Comparison of ENCODE assay signal across 13 mouse cellular contexts in the genomic region with DNA sequence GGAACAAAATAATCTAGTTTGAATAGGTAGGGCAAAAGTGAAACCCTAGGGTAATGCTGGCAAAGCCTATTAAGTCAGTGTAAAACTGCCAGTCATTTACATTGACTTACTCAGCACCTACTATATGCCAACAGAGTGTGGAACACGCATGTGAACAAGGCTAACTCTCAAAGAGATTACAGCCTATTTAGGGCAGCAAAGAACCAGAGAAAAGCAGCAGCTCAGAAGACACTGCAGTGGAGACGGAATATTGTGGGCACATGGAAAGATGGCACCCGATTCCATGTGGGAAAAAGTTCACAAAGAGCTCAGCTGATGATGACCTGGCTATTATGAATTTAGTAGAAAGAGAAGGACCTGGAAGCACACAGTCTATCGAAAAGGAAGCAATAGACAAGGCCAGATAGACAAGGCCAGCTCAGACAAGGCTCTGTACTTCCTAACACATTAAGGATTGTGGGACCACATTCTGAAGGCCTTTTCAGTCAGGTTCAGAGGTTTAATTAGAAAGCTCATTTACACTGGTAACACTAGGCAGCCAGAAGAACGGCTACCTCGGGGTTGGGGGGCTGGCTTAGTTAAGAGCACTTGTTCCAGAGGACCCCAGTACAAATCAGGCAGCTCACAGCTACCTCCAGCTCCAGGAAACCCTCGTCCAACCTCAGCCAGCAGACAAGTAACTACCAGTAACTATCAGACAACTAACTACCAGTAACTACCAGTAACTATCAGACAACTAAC. TPM values are rescaled to one million over a fixed set of nuclear protein-coding genes. Genes with fewer than 3 reads are reported as not detected.
DNase-seq lines count a peak whose midpoint lies in the region; ATAC-seq lines count a peak whose summit lies in the region.
"Had no signal": no experiment of that assay in that cellular context is flagged by ENCODE, and none has a peak within 500 bp of the region (broad histone marks: within the 10 kb centered on the region; RNA-seq: fewer than 3 reads in every experiment).

No protein-coding gene starts in this region.

- H3K4me1 ChIP-seq in heart, embryonic 15.5 days (replicated peaks) = peaks cover 53% of the 10 kb centered on the region
- peaks cover 41% of the 10 kb centered on the region for H3K4me1 ChIP-seq in midbrain, embryonic 13.5 days (replicated peaks)
- H3K4me1 ChIP-seq in midbrain, embryonic 10.5 days = peaks cover 38% of the 10 kb centered on the region
- H3K4me1 ChIP-seq in forebrain, embryonic 16.5 days (replicated peaks; ENCODE audit: control insufficient read depth, insufficient read depth, low read length) = peaks cover 33% of the 10 kb centered on the region

- 0 out of 2 replicates have a peak overlapping the region, but pooled peaks have one; percentile 6 for H3K4me2 ChIP-seq in heart, embryonic 15.5 days
- H3K4me2 ChIP-seq in midbrain, embryonic 13.5 days (replicated peaks) = 0 out of 2 replicates have a peak overlapping the region, but pooled peaks have one; percentile 19
- peak overlapping the region; percentile 23; the same call in 1 of the 2 replicates for H3K4me2 ChIP-seq in forebrain, embryonic 16.5 days (ENCODE audit: low read length)
- H3K4me2 ChIP-seq: kidney, embryonic 15.5 days; lung, embryonic 14.5 days had no signal

- WGBS in heart, embryonic 15.5 days = 73% methylated on average over 7 of the region's 7 CpGs
- WGBS in midbrain, embryonic 13.5 days = 75% methylated on average over 7 of the region's 7 CpGs
- 90% methylated on average over 7 of the region's 7 CpGs for WGBS in midbrain, embryonic 10.5 days
- WGBS in forebrain, embryonic 16.5 days = 48% methylated on average over 7 of the region's 7 CpGs

- H3K9ac ChIP-seq in heart, embryonic 15.5 days = no peak overlapping the region
- no peak overlapping the region for H3K9ac ChIP-seq in midbrain, embryonic 13.5 days (replicated peaks)
- no peak overlapping the region for H3K9ac ChIP-seq in forebrain, embryonic 16.5 days (replicated peaks; ENCODE audit: low read depth, low read length)
- H3K9ac ChIP-seq: kidney, embryonic 15.5 days; lung, embryonic 14.5 days had no signal

- no peak overlapping the region for H3K4me3 ChIP-seq in heart, embryonic 15.5 days
- H3K4me3 ChIP-seq in midbrain, embryonic 13.5 days (replicated peaks) = 0 out of 2 replicates have a peak overlapping the region, but pooled peaks have one; percentile 4
- H3K4me3 ChIP-seq in midbrain, embryonic 10.5 days = no peak overlapping the region
- no peak overlapping the region for H3K4me3 ChIP-seq in forebrain, embryonic 16.5 days (replicated peaks; ENCODE audit: low read length)
- H3K4me3 ChIP-seq: kidney, embryonic 15.5 days had no signal

- no peak overlapping the region for H3K27ac ChIP-seq in heart, embryonic 15.5 days
- H3K27ac ChIP-seq in midbrain, embryonic 13.5 days = no peak overlapping the region
- no peak overlapping the region for H3K27ac ChIP-seq in midbrain, embryonic 10.5 days (replicated peaks)
- H3K27ac ChIP-seq in forebrain, embryonic 16.5 days (ENCODE audit: low read length) = no peak overlapping the region
- H3K27ac ChIP-seq: kidney, embryonic 15.5 days had no signal

- no peaks in the 10 kb centered on the region for H3K36me3 ChIP-seq in heart, embryonic 15.5 days
- H3K36me3 ChIP-seq in midbrain, embryonic 13.5 days = no peaks in the 10 kb centered on the region
- no peaks in the 10 kb centered on the region; the same call in 1 of the 2 replicates for H3K36me3 ChIP-seq in midbrain, embryonic 10.5 days
- H3K36me3 ChIP-seq in forebrain, embryonic 16.5 days (ENCODE audit: control insufficient read depth, insufficient read depth) = no peaks in the 10 kb centered on the region
- H3K36me3 ChIP-seq: kidney, embryonic 15.5 days had no signal

- H3K9me3 ChIP-seq in heart, embryonic 15.5 days (replicated peaks) = no peaks in the 10 kb centered on the region
- H3K9me3 ChIP-seq in midbrain, embryonic 13.5 days = no peaks in the 10 kb centered on the region
- no peaks in the 10 kb centered on the region for H3K9me3 ChIP-seq in midbrain, embryonic 10.5 days (replicated peaks)
- H3K9me3 ChIP-seq in forebrain, embryonic 16.5 days (ENCODE audit: control insufficient read depth, low read length) = no peaks in the 10 kb centered on the region
- H3K9me3 ChIP-seq: kidney, embryonic 15.5 days had no signal

- intact Hi-C loops in heart, postnatal 10 days (cut with DNase I) = no loop called here

- ATAC-seq in heart, embryonic 15.5 days (replicated peaks; ENCODE audit: insufficient number of reproducible peaks, insufficient read depth, low FRiP score, low read depth) = no peak
- no peak for ATAC-seq in midbrain, embryonic 13.5 days
- ATAC-seq in forebrain, embryonic 16.5 days = no peak
- ATAC-seq in cerebellum, adult (ENCODE audit: insufficient number of reproducible peaks, low FRiP score, low TSS enrichment) = no peak
- ATAC-seq: inflammation-experienced regulatory T-cells, adult 6 months had no signal

- DNase-seq in heart, postnatal 10 days = no peak
- DNase-seq in midbrain, embryonic 10.5 days (ENCODE audit: low spot score) = no peak
- DNase-seq in naive thymus-derived CD4-positive, alpha-beta T cell, adult 2 months (ENCODE audit: low read depth) = peak; percentile 25
- DNase-seq: cerebellum, adult 9-10 months; gastrocnemius, postnatal 36 days; lung, embryonic 14.5 days; thymus, postnatal 36 days had no signal

- H3K27me3 ChIP-seq in heart, embryonic 15.5 days = no peaks in the 10 kb centered on the region
- H3K27me3 ChIP-seq in midbrain, embryonic 13.5 days = no peaks in the 10 kb centered on the region
- H3K27me3 ChIP-seq in midbrain, embryonic 10.5 days (ENCODE audit: low read depth, poor library complexity, severe bottlenecking) = no peaks in the 10 kb centered on the region
- H3K27me3 ChIP-seq in forebrain, embryonic 16.5 days (replicated peaks; ENCODE audit: control insufficient read depth, insufficient read depth, low read length) = no peaks in the 10 kb centered on the region
- H3K27me3 ChIP-seq: kidney, embryonic 15.5 days had no signal

RNA-seq across cellular contexts. Expression of a gene that starts 2.7 kb away (rescaled TPM):
- 3.9 and 4.2 TPM in 2 replicates for polyA plus RNA-seq in heart, embryonic 15.5 days (2015; fragmentation: Nextera tagmentation; extraction: Ambion mirVana)
- 1 to 10 TPM; 3.5 to 3.9 TPM for total RNA-seq in heart, postnatal 10 days (2021)
- polyA plus RNA-seq in midbrain, embryonic 13.5 days (2015; fragmentation: Nextera tagmentation; extraction: Ambion mirVana) = 5.9 and 8.5 TPM in 2 replicates
- polyA plus RNA-seq in midbrain, embryonic 10.5 days (2016; fragmentation: Nextera tagmentation; extraction: Ambion mirVana) = 4.7 and 5.6 TPM in 2 replicates
- polyA plus RNA-seq in forebrain, embryonic 16.5 days (2015; fragmentation: Nextera tagmentation; extraction: Ambion mirVana) = 6.8 and 8.7 TPM in 2 replicates

RNA-seq across cellular contexts. Expression of a gene that starts 3.0 kb away (rescaled TPM):
- 29.8 and 30.5 TPM in 2 replicates for polyA plus RNA-seq in heart, embryonic 15.5 days (2015; fragmentation: Nextera tagmentation; extraction: Ambion mirVana)
- total RNA-seq in heart, postnatal 10 days (2021) = 10 to 100 TPM; 25.9 to 27.9 TPM
- 90.1 and 91.0 TPM in 2 replicates for polyA plus RNA-seq in midbrain, embryonic 13.5 days (2015; fragmentation: Nextera tagmentation; extraction: Ambion mirVana)
- polyA plus RNA-seq in midbrain, embryonic 10.5 days (2016; fragmentation: Nextera tagmentation; extraction: Ambion mirVana) = 55.1 and 56.8 TPM in 2 replicates
- polyA plus RNA-seq in forebrain, embryonic 16.5 days (2015; fragmentation: Nextera tagmentation; extraction: Ambion mirVana) = 94.9 and 119 TPM in 2 replicates
